Mouse (Mus musculus) neural tube, embryonic 11.5 days (tissue): ENCODE results near the gene Ube2c. TPM values are rescaled to one million over a fixed set of nuclear protein-coding genes. Genes with fewer than 3 reads are reported as not detected.

Experiments
- ATAC-seq: fragments of 200-750 bp; cut with Nextera tagmentation; 2 replicates; pipeline ENCODE4 v1.8.0; 2017; ENCODE audit warnings: moderate number of reproducible peaks, mild to moderate bottlenecking, moderate TSS enrichment, moderate library complexity; ENCODE audit not compliant: insufficient read depth, low FRiP score, low TSS enrichment
- DNase-seq: peaks from one replicate; pipeline ENCODE4 v3.0.0-alpha.2; 2015; ENCODE audit warnings: low spot score
- H3K27ac ChIP-seq: fragments of 300-500 bp; sonication (generic); 2 replicates; pipeline ENCODE4 v1.5.1; 2014; ENCODE audit warnings: low read depth, mild to moderate bottlenecking, low read length
- H3K27me3 ChIP-seq: fragments of 300-500 bp; sonication (generic); 2 replicates; pipeline ENCODE4 v1.6.1; 2014; ENCODE audit warnings: mild to moderate bottlenecking, low read length, mixed read lengths; ENCODE audit not compliant: control insufficient read depth, insufficient read depth
- H3K36me3 ChIP-seq: fragments of 300-500 bp; sonication (generic); 2 replicates; pipeline ENCODE4 v1.6.1; 2014; ENCODE audit warnings: mild to moderate bottlenecking, low read length, moderate library complexity, mixed read lengths; ENCODE audit not compliant: control insufficient read depth, insufficient read depth
- H3K4me1 ChIP-seq: fragments of 300-500 bp; sonication (generic); 2 replicates; pipeline ENCODE4 v1.6.1; 2014; ENCODE audit warnings: low read length, mixed read lengths; ENCODE audit not compliant: control insufficient read depth, insufficient read depth
- H3K4me2 ChIP-seq: fragments of 300-500 bp; sonication (generic); 2 replicates; pipeline ENCODE4 v1.6.1; 2014; ENCODE audit warnings: low read depth, mild to moderate bottlenecking, moderate library complexity
- H3K4me3 ChIP-seq: fragments of 300-500 bp; sonication (generic); 2 replicates; pipeline ENCODE4 v1.5.1; 2014; ENCODE audit warnings: low read depth, low read length
- H3K9ac ChIP-seq: fragments of 300-500 bp; sonication (generic); 2 replicates; pipeline ENCODE4 v1.6.1; 2014; ENCODE audit warnings: mild to moderate bottlenecking, low read length
- H3K9me3 ChIP-seq: fragments of 300-500 bp; sonication (generic); 2 replicates; pipeline ENCODE4 v1.6.1; 2016; ENCODE audit warnings: low read length; ENCODE audit not compliant: control insufficient read depth
- WGBS: fragments of 180-500 bp; shearing (Covaris S2); extraction: QIAGEN DNeasy Blood & Tissue Kit; methylation state at CpG from one replicate; pipeline ENCODE4 v1.1.7; 2014; 5-methylcytosine and 5-hydroxymethylcytosine counted together
- polyA plus RNA-seq: library from polyadenylated mRNA; unstranded; fragments of >200 nt; fragmentation: Nextera tagmentation; extraction: Ambion mirVana; gene quantifications from 2 replicates; pipeline ENCODE4 v1.2.1, GENCODE M21; 2014

The Ube2c gene
- polyA plus RNA-seq, 1 experiment from 2014 or later = 449 TPM

DNA sequence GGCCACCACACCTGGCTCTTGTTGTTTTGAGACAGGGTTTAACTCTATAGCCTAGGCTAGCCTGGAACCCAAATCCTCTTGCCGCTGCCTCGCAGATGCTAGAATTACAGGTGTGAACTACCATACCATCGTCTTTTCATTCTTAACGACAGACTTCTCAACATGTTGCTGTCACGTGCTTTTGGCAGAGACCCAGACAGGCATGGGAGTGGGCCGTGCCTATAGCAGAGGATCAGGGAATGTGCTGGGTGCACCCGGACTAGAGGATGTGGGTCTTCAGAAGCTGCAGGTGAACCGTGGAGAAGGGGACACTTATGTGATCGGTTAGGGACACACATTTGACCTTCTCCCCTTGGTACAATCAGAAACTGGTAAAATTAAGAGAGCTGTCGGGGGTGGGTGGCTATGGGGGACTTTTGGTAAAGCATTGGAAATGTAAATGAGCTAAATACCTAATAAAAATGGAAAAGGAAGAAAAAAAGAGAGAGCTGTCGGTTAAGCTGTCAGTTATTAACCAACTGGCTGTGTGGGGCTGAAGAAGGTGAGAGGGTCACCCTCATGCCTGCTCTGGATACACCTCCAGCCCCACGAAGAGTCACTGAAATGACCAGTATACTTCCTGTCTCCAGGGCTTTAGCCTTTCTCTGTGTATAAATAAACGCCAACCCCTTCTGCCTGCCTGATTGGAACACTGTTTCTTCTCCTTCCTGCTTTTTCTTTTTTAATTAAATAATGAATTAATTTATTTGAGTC is 30.7 kb downstream of the Ube2c start:
- H3K4me1 ChIP-seq = peaks cover 7% of the 10 kb centered on the region
- DNase-seq = no peak
- H3K27me3 ChIP-seq = no peaks in the 10 kb centered on the region
- no peak overlapping the region for H3K27ac ChIP-seq
- no peak overlapping the region for H3K9ac ChIP-seq
- no peaks in the 10 kb centered on the region for H3K9me3 ChIP-seq
- no peak for ATAC-seq
- H3K36me3 ChIP-seq = 0 out of 2 replicates have a peak, but pooled peaks cover 2% of the 10 kb centered on the region
- WGBS = 94% methylated on average over 13 of the region's 13 CpGs
- no peak overlapping the region for H3K4me2 ChIP-seq
- H3K4me3 ChIP-seq = no peak overlapping the region

DNA sequence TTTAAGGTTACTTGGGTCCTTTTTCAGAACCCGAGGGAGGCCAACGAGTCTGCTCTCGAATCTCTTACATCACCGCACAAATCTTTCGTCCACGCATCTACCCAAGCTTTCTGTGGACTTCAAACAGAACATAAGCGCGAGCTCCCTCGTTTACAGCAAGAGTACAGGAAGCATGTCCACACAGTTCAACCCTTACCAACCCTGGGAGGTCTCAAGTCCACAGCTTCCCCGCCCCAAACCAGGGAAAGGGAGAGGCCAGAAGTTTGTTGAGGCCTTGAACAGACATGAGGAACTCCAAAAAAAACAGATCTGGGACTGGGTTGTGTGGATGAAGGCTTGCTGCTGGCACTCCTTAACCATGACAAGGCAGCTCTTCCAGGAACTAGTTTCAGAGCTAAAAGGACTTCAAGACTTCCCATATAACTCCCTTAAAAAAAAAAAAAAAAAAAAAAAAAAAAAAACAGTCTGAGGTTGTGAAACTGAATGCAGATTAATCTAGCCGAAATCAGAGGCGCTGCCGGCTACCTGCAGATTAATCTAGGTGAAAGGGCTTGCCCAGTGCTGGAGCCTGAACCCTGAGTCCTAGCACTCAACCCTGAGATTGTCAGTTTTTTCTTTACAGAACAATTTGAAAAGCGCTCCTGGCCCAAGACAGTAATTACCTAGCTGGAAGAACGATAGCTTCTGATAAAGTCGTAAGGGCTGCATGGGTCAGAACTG is 33.7 kb downstream of the Ube2c start:
- H3K27me3 ChIP-seq = no peaks in the 10 kb centered on the region

DNA sequence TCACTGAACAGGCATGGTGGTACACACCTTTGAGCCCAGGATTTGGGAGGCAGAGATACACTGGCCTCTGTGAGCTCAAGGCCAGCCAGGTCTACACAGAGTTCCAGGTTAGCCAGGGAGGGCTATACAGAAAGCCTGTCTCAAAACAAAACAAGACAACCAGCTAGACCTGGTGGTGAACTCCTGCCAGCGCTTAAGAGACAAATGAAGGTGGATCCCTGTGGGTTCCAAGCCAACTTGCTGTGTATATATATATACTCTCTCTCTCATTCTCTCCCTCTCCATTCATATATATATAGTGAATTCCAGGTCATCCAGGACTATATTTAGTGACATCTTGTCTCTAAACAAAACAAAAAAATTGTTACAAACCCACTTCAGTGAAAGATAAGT is 34.2 kb downstream of the Ube2c start:
- Histone ChIP-seq H3K4me3 (peak overlapping the region; percentile 75), H3K27me3 (no peaks in the 10 kb centered on the region), H3K36me3 (no peaks in the 10 kb centered on the region), H3K4me1 (peaks cover 7% of the 10 kb centered on the region), H3K4me2 (peak overlapping the region; percentile 75), H3K9ac (peak overlapping the region; percentile 75), H3K27ac (no peak overlapping the region), H3K9me3 (no peaks in the 10 kb centered on the region)
- DNase-seq (no peak), ATAC-seq (no peak)
- WGBS = 54% methylated on average over 1 of the region's 1 CpGs

More for the DNA sequence above, 33.7 kb downstream of the Ube2c start:
- Histone ChIP-seq H3K27ac (no peak overlapping the region), H3K36me3 (no peaks in the 10 kb centered on the region), H3K9me3 (no peaks in the 10 kb centered on the region), H3K4me1 (peaks cover 7% of the 10 kb centered on the region), H3K9ac (peak overlapping the region; percentile 75; the same call in 1 of the 2 replicates), H3K4me3 (peak overlapping the region; percentile 75; the same call in 1 of the 2 replicates), H3K4me2 (peak overlapping the region; percentile 75)
- WGBS = 92% methylated on average over 16 of the region's 16 CpGs
- no peak for DNase-seq
- no peak for ATAC-seq

DNA sequence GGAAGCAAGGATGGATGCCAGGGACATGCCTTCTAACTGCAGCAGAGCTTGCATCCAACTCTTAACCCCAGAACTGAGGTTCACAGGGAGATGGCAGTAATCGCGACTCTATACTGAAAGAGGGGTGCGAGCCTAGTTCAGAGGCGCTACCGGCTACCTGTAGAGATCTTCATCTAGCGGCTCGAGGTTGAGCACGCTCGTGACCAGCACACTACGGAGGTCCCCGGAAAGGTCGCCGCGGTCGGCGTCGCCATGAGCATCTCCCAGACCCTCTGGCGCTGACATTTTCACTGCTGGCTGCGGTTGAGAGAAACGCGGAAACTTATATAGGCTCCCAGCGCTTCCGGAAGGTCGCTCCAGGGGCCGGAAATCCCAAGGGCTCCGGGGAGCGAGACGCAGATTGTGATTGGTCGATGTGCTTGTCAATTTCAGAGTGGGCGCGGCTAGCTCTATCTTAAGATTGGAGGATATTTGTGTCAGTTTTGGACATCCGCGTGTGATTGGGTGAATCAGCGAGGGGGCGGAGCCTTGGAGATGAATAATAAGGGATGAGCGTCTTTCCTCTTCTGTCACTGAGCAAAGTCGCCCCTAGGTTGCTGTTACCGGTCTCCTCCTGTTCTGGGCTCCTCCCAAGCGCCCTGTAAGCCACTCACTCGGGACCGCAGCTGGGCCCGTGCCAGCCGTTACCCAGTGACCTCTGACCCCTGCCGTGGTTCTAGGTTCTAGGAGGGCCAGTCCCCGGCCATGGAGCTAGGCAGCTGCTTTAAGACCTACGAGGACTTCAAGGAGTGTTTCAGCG is 35.0 kb downstream of the Ube2c start, which contains the start of the genes Acot8 and Zswim3:
Acot8 (minus strand) TSS at position 350 of the 799 bp plus-strand sequence.
Zswim3 (plus strand) TSS at position 566 of the 799 bp plus-strand sequence.
- ATAC-seq (peak; percentile 95), DNase-seq (peak; percentile 98)
- peak within 1 kb of the TSS; percentile 75 for H3K4me3 ChIP-seq
- peaks cover 7% of the 10 kb centered on the region for H3K4me1 ChIP-seq
- H3K9me3 ChIP-seq = no peaks in the 10 kb centered on the region
- under 1% methylated on average over 47 of the region's 47 CpGs for WGBS
- peak within 1 kb of the TSS; percentile 75 for H3K9ac ChIP-seq
- no peaks in the 10 kb centered on the region for H3K27me3 ChIP-seq
- H3K27ac ChIP-seq = peak within 1 kb of the TSS; percentile 76
- peak within 1 kb of the TSS; percentile 75 for H3K4me2 ChIP-seq
- no peaks in the 10 kb centered on the region for H3K36me3 ChIP-seq

DNA sequence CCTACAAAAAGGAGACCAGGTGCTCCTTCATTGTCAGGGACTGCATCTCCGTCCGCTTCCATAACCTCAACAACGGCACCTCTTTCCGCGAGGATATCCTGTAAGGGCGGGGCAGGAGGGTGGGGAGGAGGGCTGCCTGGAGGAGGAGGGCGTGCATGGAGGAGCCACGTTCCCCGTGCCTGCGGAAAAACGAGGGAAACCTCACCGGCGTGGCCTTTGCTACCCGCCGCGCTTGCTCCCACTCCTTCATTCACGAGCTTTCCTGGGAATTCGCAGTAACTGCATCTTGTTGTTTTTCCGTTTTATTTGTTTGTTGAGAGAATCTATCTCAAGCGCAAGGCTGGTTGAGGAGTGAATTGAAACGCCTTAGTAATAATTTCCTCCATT is 35.6 kb downstream of the Ube2c start:
- no peak for DNase-seq
- ATAC-seq = peak; percentile 45
- WGBS = 3% methylated on average over 21 of the region's 21 CpGs
- Histone ChIP-seq H3K4me3 (peak overlapping the region; percentile 75), H3K9ac (peak overlapping the region; percentile 66), H3K36me3 (no peaks in the 10 kb centered on the region), H3K4me2 (peak overlapping the region; percentile 68), H3K9me3 (no peaks in the 10 kb centered on the region), H3K27ac (peak overlapping the region; percentile 76), H3K27me3 (no peaks in the 10 kb centered on the region), H3K4me1 (peaks cover 7% of the 10 kb centered on the region)

DNA sequence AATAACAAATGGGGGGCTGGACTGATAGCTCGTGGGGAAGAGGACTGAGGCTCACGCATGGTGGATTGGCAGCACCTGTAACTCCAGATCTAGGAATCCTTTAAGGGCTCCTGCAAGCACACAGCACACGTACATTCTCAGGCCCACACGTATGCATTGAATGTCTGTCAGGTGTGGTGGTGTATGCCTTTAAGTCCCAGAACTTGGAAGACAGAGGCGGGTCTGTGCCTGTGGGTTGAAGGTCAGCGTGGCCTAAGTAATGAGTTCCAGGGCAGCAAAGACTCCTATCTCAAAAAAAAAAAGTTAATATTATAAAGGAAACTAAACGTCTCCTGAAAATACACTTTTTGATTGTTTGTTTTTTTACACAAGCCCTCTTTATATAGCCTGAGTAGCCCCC is 36.9 kb downstream of the Ube2c start:
- DNase-seq = no peak
- H3K27ac ChIP-seq = no peak overlapping the region
- WGBS = 86% methylated on average over 7 of the region's 7 CpGs

DNA sequence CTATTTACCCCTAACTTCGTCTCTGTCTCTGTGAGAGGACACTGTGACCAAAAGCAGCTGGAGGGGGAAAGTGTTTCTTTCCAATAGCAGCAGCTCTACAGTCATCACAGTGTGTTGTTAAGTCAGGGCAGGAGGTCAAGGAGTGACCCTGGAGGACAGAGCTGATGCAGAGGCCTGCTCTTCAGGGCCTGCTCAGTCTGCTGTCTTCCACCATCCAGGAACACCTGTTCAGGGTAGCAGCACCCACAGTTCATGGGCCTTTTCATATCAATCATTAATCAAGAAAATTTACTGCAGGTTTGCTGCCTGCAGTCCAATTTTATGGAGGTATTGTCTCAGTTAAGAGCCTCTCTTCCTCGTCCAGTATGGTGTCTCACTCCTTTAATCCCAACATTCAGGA is 43.9 kb downstream of the Ube2c start:
- Histone ChIP-seq H3K27ac (no peak overlapping the region), H3K36me3 (no peaks in the 10 kb centered on the region; the same call in 1 of the 2 replicates), H3K4me2 (no peak overlapping the region), H3K4me3 (no peak overlapping the region), H3K9me3 (no peaks in the 10 kb centered on the region), H3K9ac (no peak overlapping the region), H3K27me3 (no peaks in the 10 kb centered on the region), H3K4me1 (no peaks in the 10 kb centered on the region)
- 65% methylated on average over 2 of the region's 2 CpGs for WGBS
- ATAC-seq (no peak), DNase-seq (no peak)

More for the DNA sequence above, 36.9 kb downstream of the Ube2c start:
- Histone ChIP-seq H3K4me3 (0 out of 2 replicates have a peak overlapping the region, but pooled peaks have one; percentile 6), H3K27me3 (no peaks in the 10 kb centered on the region), H3K36me3 (no peaks in the 10 kb centered on the region), H3K4me2 (no peak overlapping the region), H3K9ac (no peak overlapping the region), H3K9me3 (no peaks in the 10 kb centered on the region), H3K4me1 (peaks cover 7% of the 10 kb centered on the region)
- no peak for ATAC-seq

DNA sequence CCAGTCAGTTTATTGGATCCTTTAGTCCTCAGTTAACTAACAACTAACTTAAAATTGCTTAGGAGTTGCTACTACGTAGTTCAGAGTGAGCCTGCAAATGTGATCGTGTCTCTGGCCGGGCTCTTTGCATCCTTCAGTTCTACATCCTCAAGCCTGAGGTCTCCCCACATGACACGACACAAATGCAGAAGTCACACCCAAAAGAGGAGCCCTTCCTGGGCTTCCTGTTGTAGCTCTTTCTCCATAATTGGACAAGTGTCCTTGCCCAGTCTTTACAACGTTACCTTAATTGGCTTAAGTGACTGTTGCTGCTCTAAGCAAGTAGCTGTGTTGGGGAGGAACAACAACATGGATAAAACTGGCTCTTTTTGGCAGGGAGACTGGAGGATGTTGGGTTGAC is 45.6 kb downstream of the Ube2c start:
- WGBS = 92% methylated on average over 5 of the region's 5 CpGs
- Histone ChIP-seq H3K36me3 (no peaks in the 10 kb centered on the region; the same call in 1 of the 2 replicates), H3K27ac (no peak overlapping the region)

More for the DNA sequence above, 45.6 kb downstream of the Ube2c start:
- Histone ChIP-seq H3K9ac (no peak overlapping the region), H3K27me3 (no peaks in the 10 kb centered on the region), H3K4me2 (no peak overlapping the region), H3K9me3 (no peaks in the 10 kb centered on the region), H3K4me3 (no peak overlapping the region), H3K4me1 (no peaks in the 10 kb centered on the region)
- no peak for DNase-seq
- ATAC-seq = no peak
